Mouse (Mus musculus): ENCODE results near the gene Sorbs1. TPM values are rescaled to one million over a fixed set of nuclear protein-coding genes. Genes with fewer than 3 reads are reported as not detected.

Sorbs1 gene
- polyA plus RNA-seq, 1 experiment, result 79.3 TPM

GRCm38 (mm10) chr19:40421037-40421436 is 92.5 kb downstream of the Sorbs1 start:
- no peak for DNase-seq
- Histone ChIP-seq H3K4me3 (replicated peaks; ENCODE audit: insufficient read depth, low read depth, low read length) (no peak overlapping the region), H3K27ac (ENCODE audit: insufficient read depth, low read length) (no peak overlapping the region), H3K4me1 (ENCODE audit: control insufficient read depth, insufficient read depth, low read length) (no peaks in the 10 kb centered on the region), H3K27me3 (ENCODE audit: control insufficient read depth, insufficient read depth, low read length) (no peaks in the 10 kb centered on the region)
- TF ChIP-seq CTCF (IDR thresholded peaks at IDR 0.05; ENCODE audit: borderline replicate concordance, insufficient read depth, low read depth, low read length) (no peak), POLR2A (IDR thresholded peaks at IDR 0.05; ENCODE audit: borderline replicate concordance, insufficient read depth, low read length) (no peak)
- WGBS, result 65% methylated on average over 7 of the region's 7 CpGs

DNA sequence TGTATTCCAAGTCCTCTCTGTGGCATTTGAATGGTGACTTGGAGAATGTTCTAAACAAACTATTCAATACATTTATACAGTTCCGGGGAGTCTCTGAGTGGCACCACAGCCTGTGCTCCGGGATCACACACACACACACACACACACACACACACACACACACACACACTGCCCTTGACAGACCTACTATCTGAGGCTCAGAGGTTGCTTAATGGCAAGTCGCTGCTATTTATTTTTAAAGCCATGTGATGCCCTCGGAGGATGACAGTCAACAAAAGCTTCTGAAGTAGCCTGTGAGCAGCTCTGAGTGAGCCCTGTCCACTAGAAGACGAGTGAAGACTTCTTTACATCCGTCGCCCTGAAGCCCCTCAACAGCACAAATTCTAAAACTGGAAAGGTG is 94.3 kb downstream of the Sorbs1 start:
- WGBS, result 87% methylated on average over 7 of the region's 7 CpGs
- H3K27me3 ChIP-seq (ENCODE audit: control insufficient read depth, insufficient read depth, low read length), result no peaks in the 10 kb centered on the region
- no peak overlapping the region for H3K4me3 ChIP-seq (replicated peaks; ENCODE audit: insufficient read depth, low read depth, low read length)
- TF ChIP-seq CTCF (IDR thresholded peaks at IDR 0.05; ENCODE audit: borderline replicate concordance, insufficient read depth, low read depth, low read length) (no peak), POLR2A (IDR thresholded peaks at IDR 0.05; ENCODE audit: borderline replicate concordance, insufficient read depth, low read length) (no peak)
- no peak overlapping the region for H3K27ac ChIP-seq (ENCODE audit: insufficient read depth, low read length)
- DNase-seq, result no peak
- H3K4me1 ChIP-seq (ENCODE audit: control insufficient read depth, insufficient read depth, low read length), result no peaks in the 10 kb centered on the region

DNA sequence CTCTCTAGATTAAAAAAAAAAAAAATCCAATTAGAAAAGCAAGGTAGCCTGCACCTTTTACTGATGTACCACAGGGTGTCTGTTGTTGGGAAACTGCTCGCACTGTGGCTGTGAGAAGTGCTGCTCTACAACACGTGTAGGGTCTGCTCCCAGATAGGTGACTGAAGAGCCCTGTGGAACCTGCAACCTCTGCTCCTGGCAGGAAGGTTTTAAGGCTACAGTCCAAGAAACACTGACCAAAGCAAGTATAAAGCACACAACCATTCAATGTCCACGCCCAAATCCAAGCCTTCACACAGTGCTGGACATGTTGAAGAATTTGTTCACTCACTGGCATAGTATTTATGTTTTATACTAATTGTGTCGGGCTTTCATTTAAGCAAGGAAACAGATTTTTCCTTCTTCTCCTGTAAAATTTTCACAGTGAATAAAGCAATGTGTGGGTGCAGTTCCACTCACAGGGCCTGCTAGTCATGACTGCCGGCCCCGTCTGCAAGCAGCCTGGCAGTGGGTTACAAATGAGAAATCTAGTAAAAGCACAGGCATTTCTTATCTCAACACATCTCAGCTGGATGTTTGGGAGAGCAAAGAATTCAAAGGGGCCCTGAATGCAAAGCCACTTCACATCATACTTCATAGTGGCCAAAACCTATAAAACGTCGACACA is 96.3 kb downstream of the Sorbs1 start:
- Histone ChIP-seq H3K27me3 (ENCODE audit: control insufficient read depth, insufficient read depth, low read length) (no peaks in the 10 kb centered on the region), H3K4me1 (ENCODE audit: control insufficient read depth, insufficient read depth, low read length) (no peaks in the 10 kb centered on the region), H3K4me3 (replicated peaks; ENCODE audit: insufficient read depth, low read depth, low read length) (no peak overlapping the region), H3K27ac (ENCODE audit: insufficient read depth, low read length) (no peak overlapping the region)
- TF ChIP-seq CTCF (IDR thresholded peaks at IDR 0.05; ENCODE audit: borderline replicate concordance, insufficient read depth, low read depth, low read length) (no peak), POLR2A (IDR thresholded peaks at IDR 0.05; ENCODE audit: borderline replicate concordance, insufficient read depth, low read length) (no peak)
- DNase-seq, result no peak
- WGBS, result 77% methylated on average over 8 of the region's 8 CpGs

GRCm38 (mm10) chr19:40415725-40416124 is 97.9 kb downstream of the Sorbs1 start:
- TF ChIP-seq POLR2A (IDR thresholded peaks at IDR 0.05; ENCODE audit: borderline replicate concordance, insufficient read depth, low read length), result no peak
- TF ChIP-seq CTCF (IDR thresholded peaks at IDR 0.05; ENCODE audit: borderline replicate concordance, insufficient read depth, low read depth, low read length), result no peak
- no peak for DNase-seq
- Histone ChIP-seq H3K4me3 (replicated peaks; ENCODE audit: insufficient read depth, low read depth, low read length) (no peak overlapping the region), H3K4me1 (ENCODE audit: control insufficient read depth, insufficient read depth, low read length) (peaks cover 3% of the 10 kb centered on the region; the same call in 1 of the 2 replicates), H3K27me3 (ENCODE audit: control insufficient read depth, insufficient read depth, low read length) (no peaks in the 10 kb centered on the region), H3K27ac (ENCODE audit: insufficient read depth, low read length) (no peak overlapping the region)
- WGBS, result 97% methylated on average over 1 of the region's 1 CpGs

DNA sequence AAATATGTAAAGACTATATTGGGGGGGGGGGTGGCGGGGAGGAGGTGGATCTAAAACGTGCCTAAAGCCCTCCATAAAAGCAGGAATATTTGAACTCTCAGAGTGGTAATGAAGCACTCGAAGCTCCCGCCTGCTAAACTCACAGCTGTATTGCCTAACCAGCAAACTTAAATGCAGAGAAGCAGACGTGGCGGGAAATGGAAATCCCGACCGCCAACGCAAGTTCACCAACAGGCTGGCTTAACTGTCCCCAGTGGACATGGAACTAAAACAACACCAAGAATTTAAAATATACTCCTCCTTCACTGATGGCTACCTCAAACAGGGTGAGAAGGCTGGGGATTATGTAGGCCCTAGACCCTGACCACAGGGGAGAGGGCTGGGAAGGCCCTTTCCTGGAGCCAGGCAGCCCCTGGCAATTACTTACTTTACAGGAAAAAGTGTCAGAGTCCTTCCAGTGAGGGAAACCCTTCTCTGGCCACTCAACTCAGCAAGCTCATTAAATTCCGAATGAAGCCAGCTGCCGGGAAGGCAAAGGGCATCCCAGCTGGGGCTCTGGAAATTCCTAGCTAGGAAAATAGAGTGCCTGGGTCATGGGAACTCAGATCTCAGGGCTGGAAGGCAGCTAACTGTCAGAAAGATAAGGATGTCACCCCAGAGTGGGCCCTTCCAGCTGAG is 98.6 kb downstream of the Sorbs1 start:
- WGBS, result 88% methylated on average over 11 of the region's 11 CpGs
- Histone ChIP-seq H3K4me3 (replicated peaks; ENCODE audit: insufficient read depth, low read depth, low read length) (no peak overlapping the region), H3K27me3 (ENCODE audit: control insufficient read depth, insufficient read depth, low read length) (no peaks in the 10 kb centered on the region), H3K27ac (ENCODE audit: insufficient read depth, low read length) (no peak overlapping the region), H3K4me1 (ENCODE audit: control insufficient read depth, insufficient read depth, low read length) (peaks cover 10% of the 10 kb centered on the region; the same call in 1 of the 2 replicates)
- TF ChIP-seq POLR2A (IDR thresholded peaks at IDR 0.05; ENCODE audit: borderline replicate concordance, insufficient read depth, low read length) (no peak), CTCF (IDR thresholded peaks at IDR 0.05; ENCODE audit: borderline replicate concordance, insufficient read depth, low read depth, low read length) (no peak)
- no peak for DNase-seq

GRCm38 (mm10) chr19:40414386-40414785 is 99.2 kb downstream of the Sorbs1 start:
- no peak for DNase-seq
- Histone ChIP-seq H3K27me3 (ENCODE audit: control insufficient read depth, insufficient read depth, low read length) (no peaks in the 10 kb centered on the region), H3K27ac (ENCODE audit: insufficient read depth, low read length) (no peak overlapping the region), H3K4me3 (replicated peaks; ENCODE audit: insufficient read depth, low read depth, low read length) (no peak overlapping the region), H3K4me1 (ENCODE audit: control insufficient read depth, insufficient read depth, low read length) (peaks cover 15% of the 10 kb centered on the region; the same call in 1 of the 2 replicates)
- TF ChIP-seq POLR2A (IDR thresholded peaks at IDR 0.05; ENCODE audit: borderline replicate concordance, insufficient read depth, low read length) (no peak), CTCF (IDR thresholded peaks at IDR 0.05; ENCODE audit: borderline replicate concordance, insufficient read depth, low read depth, low read length) (no peak)
- WGBS, result 82% methylated on average over 6 of the region's 6 CpGs

DNA sequence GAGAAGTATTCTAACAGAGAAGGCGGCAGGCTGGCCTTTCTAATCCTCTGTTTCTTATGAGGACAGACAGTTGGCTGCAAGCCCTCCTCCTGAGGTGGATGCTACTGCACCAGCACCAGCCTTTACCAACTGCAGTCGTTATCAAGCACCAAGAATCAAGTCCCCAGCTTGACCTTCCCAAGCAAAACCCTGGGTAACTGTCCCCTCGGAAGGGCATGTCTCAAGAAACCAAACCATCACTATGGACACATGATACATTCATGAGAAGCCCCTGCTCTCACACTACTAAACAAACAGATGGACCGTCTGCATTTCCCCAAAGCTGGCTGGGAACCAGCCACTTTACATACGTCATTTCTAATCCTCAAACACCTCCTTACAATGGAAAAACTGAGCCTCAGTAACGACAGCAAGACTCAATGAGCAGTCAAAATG is 102.2 kb downstream of the Sorbs1 start:
- peak; percentile 55 to 66 for DNase-seq
- WGBS, result 26% methylated on average over 6 of the region's 6 CpGs
- no peak for TF ChIP-seq POLR2A (IDR thresholded peaks at IDR 0.05; ENCODE audit: borderline replicate concordance, insufficient read depth, low read length)
- no peak for TF ChIP-seq CTCF (IDR thresholded peaks at IDR 0.05; ENCODE audit: borderline replicate concordance, insufficient read depth, low read depth, low read length)
- H3K4me3 ChIP-seq (replicated peaks; ENCODE audit: insufficient read depth, low read depth, low read length), result no peak overlapping the region
- no peaks in the 10 kb centered on the region for H3K27me3 ChIP-seq (ENCODE audit: control insufficient read depth, insufficient read depth, low read length)
- H3K4me1 ChIP-seq (ENCODE audit: control insufficient read depth, insufficient read depth, low read length), result peaks cover 15% of the 10 kb centered on the region; the same call in 1 of the 2 replicates
- H3K27ac ChIP-seq (ENCODE audit: insufficient read depth, low read length), result no peak overlapping the region; the same call in 1 of the 2 replicates

DNA sequence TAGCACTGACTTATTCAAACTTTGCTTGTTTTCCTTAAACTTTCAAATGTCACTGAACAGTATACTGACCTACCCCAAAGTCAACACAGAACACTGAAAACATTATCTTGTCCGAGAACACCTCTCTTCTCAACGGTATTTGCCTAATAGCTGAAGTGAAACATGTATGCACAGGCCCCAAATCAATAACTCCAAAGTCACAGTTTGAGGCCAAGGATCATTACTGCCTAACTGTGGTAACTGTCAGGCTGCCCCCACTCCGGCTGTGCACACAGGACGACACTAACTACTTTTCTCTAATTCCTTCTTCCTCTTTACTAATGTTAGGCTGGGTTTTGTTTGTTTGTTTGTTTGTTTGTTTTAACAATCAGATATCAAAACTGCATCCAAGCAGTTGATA is 103.1 kb downstream of the Sorbs1 start:
- peaks cover 15% of the 10 kb centered on the region; the same call in 1 of the 2 replicates for H3K4me1 ChIP-seq (ENCODE audit: control insufficient read depth, insufficient read depth, low read length)

More for the DNA sequence above, 103.1 kb downstream of the Sorbs1 start:
- no peak for TF ChIP-seq POLR2A (IDR thresholded peaks at IDR 0.05; ENCODE audit: borderline replicate concordance, insufficient read depth, low read length)
- TF ChIP-seq CTCF (IDR thresholded peaks at IDR 0.05; ENCODE audit: borderline replicate concordance, insufficient read depth, low read depth, low read length), result no peak
- no peak overlapping the region for H3K27ac ChIP-seq (ENCODE audit: insufficient read depth, low read length)
- DNase-seq, result no peak
- no peaks in the 10 kb centered on the region for H3K27me3 ChIP-seq (ENCODE audit: control insufficient read depth, insufficient read depth, low read length)
- WGBS, result 82% methylated on average over 4 of the region's 4 CpGs
- no peak overlapping the region for H3K4me3 ChIP-seq (replicated peaks; ENCODE audit: insufficient read depth, low read depth, low read length)

All from cerebellum, adult 2 months (tissue).